Mouse (Mus musculus) embryonic facial prominence, embryonic 11.5 days (tissue): ENCODE measurements at regions not wholly inside any gene's neighbourhood (a gene's known extent, or its start where the extent isn't known, plus 50 kb on each side); places are given as distances from the start of the nearest gene placed in this dataset.

Source experiments
- ATAC-seq: fragments of 200-750 bp; cut with Nextera tagmentation; replicated peaks from 2 replicates; pipeline ENCODE4 v1.8.0; 2017; ENCODE audit warnings: low read depth; ENCODE audit not compliant: insufficient number of reproducible peaks, low FRiP score, low TSS enrichment
- DNase-seq: peaks from one replicate; pipeline ENCODE4 v3.0.0-alpha.2; 2015; ENCODE audit warnings: low spot score
- H3K27ac ChIP-seq: fragments of 300-500 bp; sonication (generic); replicated peaks from 2 replicates; pipeline ENCODE4 v1.5.1; 2014; ENCODE audit warnings: mild to moderate bottlenecking, low read depth, low read length, control low read depth
- H3K27me3 ChIP-seq: fragments of 300-500 bp; sonication (generic); 2 replicates; pipeline ENCODE4 v1.6.1; 2014; ENCODE audit warnings: mild to moderate bottlenecking, low read length, moderate library complexity, mixed read lengths; ENCODE audit not compliant: control insufficient read depth, insufficient read depth
- H3K36me3 ChIP-seq: fragments of 300-500 bp; sonication (generic); replicated peaks from 2 replicates; pipeline ENCODE4 v1.6.1; 2014; ENCODE audit warnings: low read depth, mild to moderate bottlenecking, low read length, moderate library complexity, mixed read lengths; ENCODE audit not compliant: control insufficient read depth, insufficient read depth
- H3K4me1 ChIP-seq: fragments of 300-500 bp; sonication (generic); 2 replicates; pipeline ENCODE4 v1.6.1; 2014; ENCODE audit warnings: low read length, mixed read lengths; ENCODE audit not compliant: control insufficient read depth, insufficient read depth
- H3K4me2 ChIP-seq: fragments of 300-500 bp; sonication (generic); 2 replicates; pipeline ENCODE4 v1.6.1; 2014; ENCODE audit warnings: low read depth, mild to moderate bottlenecking, control low read depth, low read length, moderate library complexity
- H3K4me3 ChIP-seq: fragments of 300-500 bp; sonication (generic); 2 replicates; pipeline ENCODE4 v1.5.1; 2014; ENCODE audit warnings: low read depth, low read length, control low read depth
- H3K9ac ChIP-seq: fragments of 300-500 bp; sonication (generic); replicated peaks from 2 replicates; pipeline ENCODE4 v1.6.1; 2014; ENCODE audit warnings: mild to moderate bottlenecking, control low read depth, low read length
- H3K9me3 ChIP-seq: fragments of 300-500 bp; sonication (generic); replicated peaks from 2 replicates; pipeline ENCODE4 v1.6.1; 2016; ENCODE audit warnings: mild to moderate bottlenecking, low read length, inconsistent platforms, mixed read lengths; ENCODE audit not compliant: control insufficient read depth
- WGBS: fragments of 180-500 bp; shearing (Covaris S2); extraction: QIAGEN DNeasy Blood & Tissue Kit; methylation state at CpG from one replicate; pipeline ENCODE4 v1.1.7; 2014; 5-methylcytosine and 5-hydroxymethylcytosine counted together

GRCm38 (mm10) chr3:18733540-18733939 is 785.3 kb downstream of the Cypt12 start:
- no peaks in the 10 kb centered on the region for H3K36me3 ChIP-seq
- 91% methylated on average over 1 of the region's 1 CpGs for WGBS
- H3K4me1 ChIP-seq = no peaks in the 10 kb centered on the region
- no peak for ATAC-seq
- H3K27ac ChIP-seq = no peak overlapping the region
- H3K9me3 ChIP-seq = no peaks in the 10 kb centered on the region
- no peak for DNase-seq
- H3K9ac ChIP-seq = no peak overlapping the region
- no peaks in the 10 kb centered on the region for H3K27me3 ChIP-seq
- H3K4me3 ChIP-seq = no peak overlapping the region
- no peak overlapping the region for H3K4me2 ChIP-seq

DNA sequence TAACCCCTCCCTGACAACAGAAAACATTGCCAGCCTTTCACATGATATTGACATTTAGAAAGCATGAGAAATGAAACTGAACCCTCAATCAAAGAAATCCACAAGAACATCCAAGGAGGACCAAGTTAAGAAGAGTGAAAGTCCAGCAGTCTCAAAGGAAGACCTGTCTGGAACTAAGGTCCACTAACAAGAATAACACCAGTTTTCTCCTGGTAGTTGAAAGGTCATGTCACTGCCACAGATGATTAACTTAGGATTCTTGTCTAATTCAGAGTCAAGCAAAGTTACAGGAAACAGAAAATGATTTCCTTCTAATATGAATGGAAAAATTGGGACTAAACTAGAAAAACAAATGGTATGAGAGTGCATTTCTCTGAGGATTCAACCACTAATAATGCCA is 790.7 kb downstream of the Cypt12 start:
- Histone ChIP-seq H3K9ac (no peak overlapping the region), H3K27me3 (no peaks in the 10 kb centered on the region), H3K27ac (no peak overlapping the region), H3K4me3 (no peak overlapping the region), H3K4me1 (no peaks in the 10 kb centered on the region), H3K36me3 (no peaks in the 10 kb centered on the region), H3K4me2 (no peak overlapping the region), H3K9me3 (no peaks in the 10 kb centered on the region)
- ATAC-seq = no peak
- DNase-seq = no peak

- Histone ChIP-seq H3K4me1 (no peaks in the 10 kb centered on the region), H3K9me3 (no peaks in the 10 kb centered on the region), H3K36me3 (no peaks in the 10 kb centered on the region), H3K4me2 (no peak overlapping the region), H3K4me3 (no peak overlapping the region), H3K27ac (no peak overlapping the region), H3K27me3 (no peaks in the 10 kb centered on the region), H3K9ac (no peak overlapping the region)
- WGBS = 83% methylated on average over 4 of the region's 4 CpGs
- DNase-seq (no peak), ATAC-seq (no peak)
Observed at GRCm38 (mm10) chr3:18740344-18740743, 792.1 kb downstream of the Cypt12 start.

DNA sequence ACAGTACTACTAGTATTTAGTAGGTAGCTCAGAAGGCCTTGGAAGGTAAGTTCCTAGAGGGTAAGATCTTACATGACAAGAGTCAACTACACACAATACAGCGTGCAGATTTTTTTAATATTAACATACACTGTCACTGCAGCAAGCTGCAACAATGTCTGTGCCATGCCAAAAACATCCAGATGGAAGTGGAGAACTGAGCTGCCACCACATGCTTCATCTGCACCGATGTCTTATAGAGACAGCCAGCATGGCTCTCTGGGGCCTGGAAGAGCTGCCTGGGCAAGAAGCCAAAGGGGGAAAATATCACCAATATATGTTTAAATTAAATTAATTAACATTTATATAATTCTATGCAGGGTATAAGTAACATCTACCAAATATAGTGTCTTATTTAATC is 795.3 kb downstream of the Cypt12 start:
- Histone ChIP-seq H3K4me1 (no peaks in the 10 kb centered on the region), H3K9ac (no peak overlapping the region), H3K9me3 (no peaks in the 10 kb centered on the region), H3K27ac (no peak overlapping the region), H3K36me3 (no peaks in the 10 kb centered on the region), H3K4me2 (no peak overlapping the region), H3K27me3 (no peaks in the 10 kb centered on the region), H3K4me3 (no peak overlapping the region)
- 86% methylated on average over 2 of the region's 2 CpGs for whole genome bisulfite sequencing
- no peak for DNase-seq
- no peak for ATAC-seq

GRCm38 (mm10) chr3:18744216-18744615 is 796.0 kb downstream of the Cypt12 start:
- Histone ChIP-seq H3K9ac (no peak overlapping the region), H3K9me3 (no peaks in the 10 kb centered on the region), H3K4me2 (no peak overlapping the region), H3K36me3 (no peaks in the 10 kb centered on the region), H3K27me3 (no peaks in the 10 kb centered on the region), H3K4me1 (no peaks in the 10 kb centered on the region), H3K4me3 (no peak overlapping the region), H3K27ac (no peak overlapping the region)
- WGBS = 85% methylated on average over 3 of the region's 3 CpGs
- ATAC-seq = no peak
- no peak for DNase-seq

- ATAC-seq = no peak
- Histone ChIP-seq H3K4me1 (no peaks in the 10 kb centered on the region), H3K27ac (no peak overlapping the region), H3K4me3 (no peak overlapping the region), H3K9me3 (no peaks in the 10 kb centered on the region), H3K9ac (no peak overlapping the region), H3K36me3 (no peaks in the 10 kb centered on the region), H3K4me2 (no peak overlapping the region), H3K27me3 (no peaks in the 10 kb centered on the region)
- no peak for DNase-seq
Observed at GRCm38 (mm10) chr3:18746206-18746605, 798.0 kb downstream of the Cypt12 start.

DNA sequence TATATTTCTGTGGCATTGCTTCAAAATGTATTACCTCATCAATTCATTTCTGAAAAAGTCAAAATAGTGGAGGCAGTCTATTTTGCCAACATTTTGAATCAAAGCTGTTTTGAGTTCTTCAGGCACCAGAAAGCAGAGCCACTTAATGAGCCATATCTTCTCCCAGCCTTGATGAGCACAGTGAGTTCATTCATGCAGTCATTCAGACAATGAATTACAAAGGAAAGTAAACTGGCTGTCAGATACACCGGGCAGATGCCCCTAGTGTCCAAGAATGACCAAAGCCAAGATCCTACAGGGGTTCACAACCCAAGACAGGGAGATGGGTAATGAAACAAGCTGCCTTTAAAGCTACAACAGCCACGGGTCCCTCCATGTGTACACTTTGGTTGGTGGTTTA is 798.7 kb downstream of the Cypt12 start:
- Histone ChIP-seq H3K9me3 (no peaks in the 10 kb centered on the region), H3K27me3 (no peaks in the 10 kb centered on the region), H3K4me3 (no peak overlapping the region), H3K9ac (no peak overlapping the region), H3K36me3 (no peaks in the 10 kb centered on the region), H3K27ac (no peak overlapping the region), H3K4me1 (no peaks in the 10 kb centered on the region), H3K4me2 (no peak overlapping the region)
- ATAC-seq = no peak
- WGBS = 38% methylated on average over 2 of the region's 2 CpGs
- DNase-seq = no peak

DNA sequence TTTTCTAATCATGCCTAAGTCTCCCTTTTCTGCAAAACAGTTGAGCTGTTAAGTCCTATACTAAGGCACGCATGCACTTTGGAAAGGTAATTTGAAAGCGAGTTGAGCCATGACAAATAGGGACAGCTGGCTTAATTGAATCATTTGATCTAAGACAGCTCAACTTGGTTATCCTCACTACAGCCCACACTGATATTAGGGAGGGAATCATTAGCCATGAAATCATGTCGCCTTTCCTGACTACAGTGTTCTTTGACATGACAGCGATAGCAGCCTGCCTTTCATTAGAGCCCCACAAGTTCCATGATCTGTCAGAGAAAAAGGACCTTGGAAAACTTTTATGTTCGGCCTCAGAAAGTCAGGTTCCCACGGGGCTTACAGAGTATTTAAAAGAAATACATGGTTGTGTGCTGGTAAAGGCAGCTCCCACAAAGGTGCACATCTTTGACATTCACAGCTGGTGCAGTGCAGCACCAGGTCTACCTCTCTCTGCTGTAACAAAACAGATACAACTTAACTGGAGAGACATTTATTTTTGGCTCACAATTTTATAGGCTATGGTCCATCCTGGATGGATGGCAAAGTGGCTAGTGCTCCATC is 803.5 kb downstream of the Cypt12 start:
- Histone ChIP-seq H3K9ac (no peak overlapping the region), H3K4me1 (no peaks in the 10 kb centered on the region), H3K27ac (no peak overlapping the region), H3K9me3 (no peaks in the 10 kb centered on the region), H3K36me3 (no peaks in the 10 kb centered on the region), H3K27me3 (no peaks in the 10 kb centered on the region), H3K4me2 (no peak overlapping the region), H3K4me3 (no peak overlapping the region)
- 88% methylated on average over 6 of the region's 6 CpGs for WGBS
- DNase-seq = no peak
- no peak for ATAC-seq
